Mouse (Mus musculus): ENCODE results near the gene Tbx15. TPM values are rescaled to one million over a fixed set of nuclear protein-coding genes. Genes with fewer than 3 reads are reported as not detected.

Gene Tbx15
- polyA plus RNA-seq, 1 experiment = 0.19 TPM

DNA sequence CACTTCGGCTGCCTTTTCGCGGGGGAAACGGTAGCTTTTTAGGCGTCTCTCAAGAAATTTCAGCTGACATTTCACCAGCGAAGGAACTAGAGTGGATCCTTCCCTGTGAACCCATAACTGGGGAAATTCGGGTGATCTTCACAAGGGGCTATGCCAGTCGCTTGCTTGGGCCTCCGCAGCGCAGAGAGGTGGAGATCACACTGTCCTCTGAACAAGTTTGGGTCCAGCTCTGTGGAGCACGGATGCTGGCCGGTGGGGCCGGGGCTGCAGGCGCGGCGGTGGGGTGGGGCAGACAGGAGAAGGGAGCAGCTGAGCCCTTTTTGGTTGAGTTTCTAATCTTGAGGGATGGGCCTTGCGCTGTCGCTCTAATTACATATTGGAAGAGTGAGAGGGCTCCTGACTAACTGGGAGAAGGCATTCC is 21.2 kb downstream of the Tbx15 start:
- Histone ChIP-seq H3K27me3 (ENCODE audit: control insufficient read depth, insufficient read depth, low read length) (peaks cover 9% of the 10 kb centered on the region), H3K27ac (ENCODE audit: control insufficient read depth, insufficient read depth, low read depth, low read length) (no peak overlapping the region), H3K36me3 (ENCODE audit: control insufficient read depth, insufficient read depth, low read length) (no peaks in the 10 kb centered on the region), H3K4me3 (ENCODE audit: control insufficient read depth, low read depth, low read length) (no peak overlapping the region), H3K4me1 (ENCODE audit: control insufficient read depth, insufficient read depth, low read length) (peaks cover 11% of the 10 kb centered on the region; the same call in 1 of the 2 replicates)
- TF ChIP-seq POLR2A (IDR thresholded peaks at IDR 0.05; ENCODE audit: control insufficient read depth, low read depth, low read length) (no peak), CTCF (IDR thresholded peaks at IDR 0.05; ENCODE audit: control insufficient read depth, insufficient read depth, insufficient replicate concordance, low read depth, low read length) (no peak)

- TF ChIP-seq POLR2A (IDR thresholded peaks at IDR 0.05; ENCODE audit: control insufficient read depth, low read depth, low read length) (no peak), CTCF (IDR thresholded peaks at IDR 0.05; ENCODE audit: control insufficient read depth, insufficient read depth, insufficient replicate concordance, low read depth, low read length) (no peak)
- H3K27me3 ChIP-seq (ENCODE audit: control insufficient read depth, insufficient read depth, low read length) = peaks cover 5% of the 10 kb centered on the region
- H3K4me3 ChIP-seq (ENCODE audit: control insufficient read depth, low read depth, low read length) = no peak overlapping the region
- no peaks in the 10 kb centered on the region for H3K36me3 ChIP-seq (ENCODE audit: control insufficient read depth, insufficient read depth, low read length)
- peaks cover 6% of the 10 kb centered on the region; the same call in 1 of the 2 replicates for H3K4me1 ChIP-seq (ENCODE audit: control insufficient read depth, insufficient read depth, low read length)
- H3K27ac ChIP-seq (ENCODE audit: control insufficient read depth, insufficient read depth, low read depth, low read length) = no peak overlapping the region
These were observed 21.8 kb downstream of the Tbx15 start for GRCm38 (mm10) chr3:99261986-99262385.

GRCm38 (mm10) chr3:99263471-99263903 is 23.3 kb downstream of the Tbx15 start:
- no peaks in the 10 kb centered on the region for H3K36me3 ChIP-seq (ENCODE audit: control insufficient read depth, insufficient read depth, low read length)
- H3K4me3 ChIP-seq (ENCODE audit: control insufficient read depth, low read depth, low read length) = no peak overlapping the region
- H3K27ac ChIP-seq (ENCODE audit: control insufficient read depth, insufficient read depth, low read depth, low read length) = no peak overlapping the region
- H3K4me1 ChIP-seq (ENCODE audit: control insufficient read depth, insufficient read depth, low read length) = peaks cover 5% of the 10 kb centered on the region; the same call in 1 of the 2 replicates
- TF ChIP-seq CTCF (IDR thresholded peaks at IDR 0.05; ENCODE audit: control insufficient read depth, insufficient read depth, insufficient replicate concordance, low read depth, low read length) (no peak), POLR2A (IDR thresholded peaks at IDR 0.05; ENCODE audit: control insufficient read depth, low read depth, low read length) (no peak)
- peaks cover 5% of the 10 kb centered on the region for H3K27me3 ChIP-seq (ENCODE audit: control insufficient read depth, insufficient read depth, low read length)

- Histone ChIP-seq H3K4me3 (ENCODE audit: control insufficient read depth, low read depth, low read length) (no peak overlapping the region), H3K4me1 (ENCODE audit: control insufficient read depth, insufficient read depth, low read length) (peaks cover 5% of the 10 kb centered on the region; the same call in 1 of the 2 replicates), H3K36me3 (ENCODE audit: control insufficient read depth, insufficient read depth, low read length) (no peaks in the 10 kb centered on the region), H3K27me3 (ENCODE audit: control insufficient read depth, insufficient read depth, low read length) (peaks cover 5% of the 10 kb centered on the region), H3K27ac (ENCODE audit: control insufficient read depth, insufficient read depth, low read depth, low read length) (no peak overlapping the region)
- TF ChIP-seq CTCF (IDR thresholded peaks at IDR 0.05; ENCODE audit: control insufficient read depth, insufficient read depth, insufficient replicate concordance, low read depth, low read length) (no peak), POLR2A (IDR thresholded peaks at IDR 0.05; ENCODE audit: control insufficient read depth, low read depth, low read length) (no peak)
These were observed 24.5 kb downstream of the Tbx15 start for GRCm38 (mm10) chr3:99264695-99265094.

DNA sequence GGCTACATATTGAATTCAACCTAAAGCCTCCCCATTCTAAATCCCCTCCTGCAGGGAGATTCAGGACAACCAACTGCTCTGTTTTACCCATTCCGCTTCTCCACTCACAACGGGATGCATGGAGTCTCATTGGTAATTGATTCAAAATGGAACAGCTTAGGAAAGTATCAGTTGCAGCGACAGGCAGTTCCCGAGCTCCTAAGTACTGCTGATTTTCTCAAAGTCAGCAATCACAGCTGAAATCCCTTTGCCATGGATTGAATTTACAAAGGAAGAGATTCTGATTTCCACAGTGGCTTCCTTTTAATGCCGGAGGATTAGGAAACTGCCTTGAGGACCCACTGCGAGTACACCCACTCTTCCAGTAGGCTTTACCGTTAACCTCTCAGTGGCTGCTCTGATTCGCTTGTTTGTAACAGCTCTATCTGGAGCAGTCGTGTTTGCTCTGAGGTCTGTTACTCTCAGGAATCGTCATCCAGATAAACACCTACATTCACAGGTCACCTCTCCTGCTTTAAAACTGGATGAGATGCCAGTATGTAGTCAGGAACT is 26.6 kb downstream of the Tbx15 start:
- H3K4me3 ChIP-seq (ENCODE audit: control insufficient read depth, low read depth, low read length) = no peak overlapping the region
- H3K4me1 ChIP-seq (ENCODE audit: control insufficient read depth, insufficient read depth, low read length) = no peaks in the 10 kb centered on the region
- no peak overlapping the region for H3K27ac ChIP-seq (ENCODE audit: control insufficient read depth, insufficient read depth, low read depth, low read length)
- TF ChIP-seq POLR2A (IDR thresholded peaks at IDR 0.05; ENCODE audit: control insufficient read depth, low read depth, low read length) (no peak), CTCF (IDR thresholded peaks at IDR 0.05; ENCODE audit: control insufficient read depth, insufficient read depth, insufficient replicate concordance, low read depth, low read length) (no peak)
- no peaks in the 10 kb centered on the region for H3K27me3 ChIP-seq (ENCODE audit: control insufficient read depth, insufficient read depth, low read length)
- no peaks in the 10 kb centered on the region for H3K36me3 ChIP-seq (ENCODE audit: control insufficient read depth, insufficient read depth, low read length)

- Histone ChIP-seq H3K36me3 (ENCODE audit: control insufficient read depth, insufficient read depth, low read length) (no peaks in the 10 kb centered on the region), H3K4me1 (ENCODE audit: control insufficient read depth, insufficient read depth, low read length) (no peaks in the 10 kb centered on the region), H3K4me3 (ENCODE audit: control insufficient read depth, low read depth, low read length) (no peak overlapping the region), H3K27ac (ENCODE audit: control insufficient read depth, insufficient read depth, low read depth, low read length) (no peak overlapping the region), H3K27me3 (ENCODE audit: control insufficient read depth, insufficient read depth, low read length) (no peaks in the 10 kb centered on the region)
- TF ChIP-seq CTCF (IDR thresholded peaks at IDR 0.05; ENCODE audit: control insufficient read depth, insufficient read depth, insufficient replicate concordance, low read depth, low read length) = no peak
- no peak for TF ChIP-seq POLR2A (IDR thresholded peaks at IDR 0.05; ENCODE audit: control insufficient read depth, low read depth, low read length)
These were observed 37.9 kb downstream of the Tbx15 start for GRCm38 (mm10) chr3:99277973-99278580.

- Histone ChIP-seq H3K27me3 (ENCODE audit: control insufficient read depth, insufficient read depth, low read length) (no peaks in the 10 kb centered on the region), H3K27ac (ENCODE audit: control insufficient read depth, insufficient read depth, low read depth, low read length) (no peak overlapping the region), H3K36me3 (ENCODE audit: control insufficient read depth, insufficient read depth, low read length) (no peaks in the 10 kb centered on the region), H3K4me3 (ENCODE audit: control insufficient read depth, low read depth, low read length) (no peak overlapping the region), H3K4me1 (ENCODE audit: control insufficient read depth, insufficient read depth, low read length) (no peaks in the 10 kb centered on the region)
- TF ChIP-seq POLR2A (IDR thresholded peaks at IDR 0.05; ENCODE audit: control insufficient read depth, low read depth, low read length) (no peak), CTCF (IDR thresholded peaks at IDR 0.05; ENCODE audit: control insufficient read depth, insufficient read depth, insufficient replicate concordance, low read depth, low read length) (no peak)
These were observed 39.5 kb downstream of the Tbx15 start for GRCm38 (mm10) chr3:99279718-99280117.
